Mouse (Mus musculus) erythroblast, embryonic 14.5 days (primary cell): Measurements from ENCODE around the gene Crisp1. TPM values are rescaled to one million over a fixed set of nuclear protein-coding genes. Genes with fewer than 3 reads are reported as not detected.

Experiments used
- H3K27me3 ChIP-seq: 2 replicates; pipeline ENCODE4 v1.6.1; 2012; ENCODE audit warnings: inconsistent platforms; ENCODE audit not compliant: control insufficient read depth
- H3K36me3 ChIP-seq: 2 replicates; pipeline ENCODE4 v1.6.1; 2012; ENCODE audit warnings: mild to moderate bottlenecking, inconsistent platforms; ENCODE audit not compliant: control insufficient read depth
- H3K4me1 ChIP-seq: 2 replicates; pipeline ENCODE4 v1.6.1; 2012; ENCODE audit warnings: inconsistent platforms; ENCODE audit not compliant: control insufficient read depth
- H3K4me3 ChIP-seq: replicated peaks from 2 replicates; pipeline ENCODE3; 2012; ENCODE audit warnings: moderate library complexity, mild to moderate bottlenecking, inconsistent platforms
- H3K9me3 ChIP-seq: 2 replicates; pipeline ENCODE4 v1.6.1; 2012; ENCODE audit warnings: low read length, inconsistent platforms, mixed read lengths; ENCODE audit not compliant: control insufficient read depth
- GATA1 ChIP-seq: IDR thresholded peaks from 2 replicates; pipeline ENCODE4 v1.6.1; 2012; ENCODE audit warnings: low read length, inconsistent platforms, mixed read lengths
- TAL1 ChIP-seq: IDR thresholded peaks from 3 replicates; pipeline ENCODE4 v1.6.1; 2012; ENCODE audit warnings: low read length, inconsistent platforms, mixed read lengths
- polyA plus RNA-seq: library from polyadenylated mRNA; stranded (reverse); fragments of >175 nt; gene quantifications from 2 replicates; pipeline ENCODE4 v1.2.3, GENCODE M21; 2012

Crisp1 gene
- not detected in 2 replicates for polyA plus RNA-seq

DNA sequence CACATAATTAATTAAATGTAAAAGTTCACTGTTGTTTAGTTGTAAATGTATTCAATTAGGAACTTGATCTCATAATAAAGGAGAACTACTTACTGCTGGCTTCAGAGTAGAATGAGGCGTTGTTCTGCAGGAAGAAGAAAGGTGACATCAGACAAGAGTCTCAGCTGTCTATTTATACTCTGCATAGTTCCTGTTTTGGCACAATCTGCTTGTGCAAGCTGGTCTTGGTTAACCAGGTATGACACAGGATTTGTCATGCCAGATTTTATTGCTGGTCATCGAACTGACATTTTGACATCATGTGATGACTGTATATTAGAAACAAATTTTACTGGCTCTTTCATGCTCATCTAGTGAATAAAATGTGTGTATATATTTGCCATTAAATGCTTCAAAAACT lies at the start of gene Crisp1:
TSS of gene Crisp1 (minus strand) at position 146 of the 400 bp plus-strand sequence.
- H3K4me1 ChIP-seq: no peaks in the 10 kb centered on the region
- no peaks in the 10 kb centered on the region for H3K27me3 ChIP-seq
- TF ChIP-seq TAL1 (no peak), GATA1 (no peak)
- no peak within 1 kb of the TSS for H3K4me3 ChIP-seq
- H3K9me3 ChIP-seq: no peaks in the 10 kb centered on the region
- no peaks in the 10 kb centered on the region for H3K36me3 ChIP-seq

DNA sequence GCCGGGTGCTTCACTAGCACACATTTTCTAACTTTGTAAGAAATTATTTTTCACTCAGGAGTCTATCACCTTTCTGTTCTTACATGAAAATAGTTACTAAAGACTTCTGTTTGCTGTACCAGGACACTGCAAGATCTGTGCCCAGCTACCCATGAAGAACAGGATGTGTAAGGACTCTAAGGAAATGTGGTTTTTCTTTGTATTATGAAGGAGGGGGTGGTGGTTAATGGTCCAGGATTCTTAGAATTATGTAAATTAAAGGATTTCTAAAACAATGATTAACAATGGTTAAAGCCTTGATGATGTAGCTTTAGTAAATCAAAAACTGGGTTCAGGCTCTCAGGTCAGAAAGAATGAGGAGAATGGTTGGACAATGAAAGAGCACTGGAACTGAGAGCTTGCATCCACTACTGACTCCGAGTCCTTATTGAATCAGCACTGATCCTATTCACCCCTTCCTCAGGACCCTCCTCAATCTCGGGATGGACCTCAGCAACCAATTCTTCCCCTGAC lies 23.5 kb upstream of the Crisp1 start:
- H3K9me3 ChIP-seq: no peaks in the 10 kb centered on the region

DNA sequence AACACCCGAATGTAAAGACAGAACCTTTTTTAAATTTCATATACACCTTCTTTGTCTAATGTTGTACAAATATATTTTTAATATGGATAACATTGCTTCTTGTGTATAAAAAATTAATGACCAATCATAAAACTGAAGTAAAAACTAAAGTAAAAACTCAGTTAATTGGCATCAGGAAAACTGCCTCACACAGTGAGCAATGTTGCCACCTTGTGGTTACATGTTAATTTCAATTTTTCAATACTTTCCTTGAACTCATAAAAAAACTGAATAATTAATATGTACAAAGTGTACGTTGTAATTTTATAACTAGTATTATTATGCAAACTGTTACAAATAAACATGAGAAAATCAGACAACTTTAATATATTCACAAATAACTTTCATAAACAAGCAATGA lies 33.6 kb downstream of the Crisp1 start:
- H3K4me1 ChIP-seq: no peaks in the 10 kb centered on the region
- H3K9me3 ChIP-seq: no peaks in the 10 kb centered on the region
- TF ChIP-seq TAL1 (no peak), GATA1 (no peak)
- no peaks in the 10 kb centered on the region for H3K27me3 ChIP-seq
- no peak overlapping the region for H3K4me3 ChIP-seq
- H3K36me3 ChIP-seq: no peaks in the 10 kb centered on the region

More for the DNA sequence above, 23.5 kb upstream of the Crisp1 start:
- Histone ChIP-seq H3K36me3 (no peaks in the 10 kb centered on the region), H3K4me1 (no peaks in the 10 kb centered on the region), H3K27me3 (no peaks in the 10 kb centered on the region), H3K4me3 (no peak overlapping the region)
- TF ChIP-seq TAL1 (no peak), GATA1 (no peak)

DNA sequence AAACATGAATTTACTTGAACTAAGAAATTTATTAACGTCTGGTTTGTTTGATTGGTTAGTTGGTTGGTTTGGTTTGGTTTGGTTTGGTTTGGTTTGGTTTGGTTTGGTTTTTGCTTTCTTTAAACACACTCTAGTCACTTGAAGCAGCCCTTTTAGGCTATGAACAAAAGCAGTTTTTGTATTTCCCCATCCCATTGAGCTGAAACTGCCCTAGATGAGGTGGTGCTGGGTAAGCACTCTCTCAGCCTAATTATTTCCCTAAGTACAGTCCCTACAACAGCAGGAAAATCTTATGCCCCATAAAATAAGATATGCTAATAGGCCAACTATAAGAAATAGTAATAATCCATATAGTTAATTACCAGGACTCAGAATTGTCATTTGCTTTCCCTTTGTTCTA lies 43.5 kb downstream of the Crisp1 start:
- Histone ChIP-seq H3K36me3 (no peaks in the 10 kb centered on the region), H3K4me1 (no peaks in the 10 kb centered on the region), H3K27me3 (no peaks in the 10 kb centered on the region), H3K4me3 (no peak overlapping the region), H3K9me3 (no peaks in the 10 kb centered on the region)
- TF ChIP-seq TAL1: no peak
- no peak for TF ChIP-seq GATA1

DNA sequence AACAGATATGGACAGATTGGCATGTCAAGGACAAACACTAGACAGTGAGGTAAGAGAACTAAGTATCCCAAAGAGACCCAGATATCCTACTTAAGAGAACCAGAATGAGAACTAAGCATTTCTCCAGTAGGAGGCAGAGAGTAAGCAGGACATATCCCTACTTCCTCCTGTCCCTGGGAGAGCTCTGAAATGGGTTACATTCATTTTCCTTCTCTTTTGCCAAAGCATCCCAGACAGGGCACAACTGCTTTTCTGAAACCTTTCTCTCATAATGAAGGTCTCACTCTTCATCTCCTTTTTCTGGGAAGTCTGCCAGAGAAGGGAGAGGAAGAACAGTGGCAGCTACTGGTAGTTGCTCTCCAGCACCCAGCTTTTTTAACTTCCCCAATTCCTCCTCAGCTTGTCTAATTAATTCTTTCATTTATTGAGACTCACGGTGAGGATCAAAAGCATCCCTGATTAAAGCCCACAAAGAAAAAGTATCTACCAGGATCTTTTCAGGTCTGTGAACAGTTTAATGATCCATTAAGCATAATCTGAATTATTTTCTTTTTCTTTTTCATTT lies 44.0 kb downstream of the Crisp1 start:
- Histone ChIP-seq H3K9me3 (no peaks in the 10 kb centered on the region), H3K4me1 (no peaks in the 10 kb centered on the region), H3K36me3 (no peaks in the 10 kb centered on the region), H3K27me3 (no peaks in the 10 kb centered on the region), H3K4me3 (no peak overlapping the region)
- TF ChIP-seq TAL1 (no peak), GATA1 (no peak)

DNA sequence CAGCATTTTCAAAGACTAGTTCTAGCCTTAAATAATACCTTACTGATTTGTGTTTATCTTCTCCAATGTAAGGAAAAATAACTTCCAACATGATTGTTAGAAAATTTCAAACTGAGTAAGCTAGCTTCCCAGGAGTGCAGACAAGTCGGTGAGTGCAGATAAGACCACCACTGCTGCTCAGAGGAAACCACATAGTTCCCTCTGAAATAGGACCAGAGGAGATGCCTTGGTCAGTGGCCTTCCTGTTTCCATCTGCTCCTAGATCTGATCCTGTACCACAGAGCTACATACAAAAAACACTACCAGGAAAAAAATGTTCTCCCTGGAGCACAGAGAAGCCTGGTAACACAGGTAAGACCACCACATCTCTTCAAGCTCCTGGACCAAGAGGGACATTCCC lies 66.5 kb downstream of the Crisp1 start:
- TF ChIP-seq TAL1 (no peak), GATA1 (no peak)
- Histone ChIP-seq H3K9me3 (no peaks in the 10 kb centered on the region), H3K27me3 (no peaks in the 10 kb centered on the region), H3K4me3 (no peak overlapping the region), H3K4me1 (no peaks in the 10 kb centered on the region), H3K36me3 (no peaks in the 10 kb centered on the region)

Other genes starting within 250 kb of the Crisp1 start
- gene AC192777.2, start 223.8 kb downstream of the Crisp1 start, polyA plus RNA-seq: not detected in 2 replicates
- gene Pgk2, start 110.6 kb downstream of the Crisp1 start, polyA plus RNA-seq: not detected in 2 replicates
- not detected in 2 replicates for gene Crisp3, start 76.9 kb downstream of the Crisp1 start, polyA plus RNA-seq
- not detected in 2 replicates for gene Esp8, start 200.8 kb upstream of the Crisp1 start, polyA plus RNA-seq
- not detected in 2 replicates for gene Esp6, start 242.3 kb upstream of the Crisp1 start, polyA plus RNA-seq